Mouse (Mus musculus) adrenal gland, postnatal 14 days (tissue): Measurements from ENCODE around the gene Ppp1r14c. TPM values are rescaled to one million over a fixed set of nuclear protein-coding genes. Genes with fewer than 3 reads are reported as not detected.
"Not testable (repeated sequence)": the region's sequence is repeated elsewhere in the genome, so short reads cannot be mapped to it uniquely, and the experiment has no call there.

ENCODE experiments used
- DNase-seq: peaks from one replicate; pipeline ENCODE4 v3.0.0; 2021; ENCODE audit warnings: mixed read lengths
- microRNA-seq, 2 experiments: library from miRNA; unstranded; fragments of <30 nt; microRNA quantifications; one replicate each; pipeline ENCODE4 v1.2.0; 2021
- total RNA-seq: library from RNA; stranded (reverse); gene quantifications from 2 replicates; pipeline ENCODE4 v1.2.3, GENCODE M21; 2021

Gene Ppp1r14c
- total RNA-seq, 1 experiment from 2014 or later = 14.8 TPM

- DNase-seq = peak; percentile 13
These were observed 102.7 kb downstream of the Ppp1r14c start for GRCm38 (mm10) chr10:3468590-3468989.

- DNase-seq = no peak
These were observed 110.8 kb downstream of the Ppp1r14c start for GRCm38 (mm10) chr10:3476611-3477010.

- no peak for DNase-seq
These were observed 113.9 kb downstream of the Ppp1r14c start for GRCm38 (mm10) chr10:3479772-3480171.

GRCm38 (mm10) chr10:3490052-3490451 lies 124.2 kb downstream of the Ppp1r14c start:
- DNase-seq = no peak

- no peak for DNase-seq
These were observed 130.9 kb downstream of the Ppp1r14c start for GRCm38 (mm10) chr10:3496791-3497190.

GRCm38 (mm10) chr10:3500846-3501245 lies 135.0 kb downstream of the Ppp1r14c start:
- DNase-seq = not testable (repeated sequence)

- peak; percentile 92 for DNase-seq
These were observed 141.8 kb downstream of the Ppp1r14c start for GRCm38 (mm10) chr10:3507484-3508221.

GRCm38 (mm10) chr10:3508222-3508588 lies 142.3 kb downstream of the Ppp1r14c start:
- DNase-seq = no peak

GRCm38 (mm10) chr10:3508746-3509145 lies 142.9 kb downstream of the Ppp1r14c start:
- DNase-seq = no peak

- no peak for DNase-seq
These were observed 143.9 kb downstream of the Ppp1r14c start for GRCm38 (mm10) chr10:3509663-3510277.

GRCm38 (mm10) chr10:3510486-3510885 lies 144.6 kb downstream of the Ppp1r14c start:
- no peak for DNase-seq

- no peak for DNase-seq
These were observed 145.5 kb downstream of the Ppp1r14c start for GRCm38 (mm10) chr10:3511401-3511800.

GRCm38 (mm10) chr10:3512620-3513305 lies 146.9 kb downstream of the Ppp1r14c start:
- peak; percentile 47 for DNase-seq

- DNase-seq = no peak
These were observed 148.1 kb downstream of the Ppp1r14c start for GRCm38 (mm10) chr10:3513947-3514346.

Small RNA genes lying within 50 kb of the gene (microRNA-seq; reads per million reads assigned to microRNA genes)
- 0 reads per million in 2 experiments for gene Gm24482

Other genes with a start within 250 kb of the Ppp1r14c start
- gene H60c, start 98.3 kb upstream of the Ppp1r14c start, total RNA-seq = not detected in 2 replicates
- 1.1 and 17.9 TPM in 2 replicates for gene Iyd, start 174.2 kb downstream of the Ppp1r14c start, total RNA-seq